Mouse (Mus musculus): ENCODE results near the gene Dpf2. TPM values are rescaled to one million over a fixed set of nuclear protein-coding genes. Genes with fewer than 3 reads are reported as not detected.
A peak's percentile ranks its signal among the peaks of the same experiment; 100 is the strongest.
"Not testable (repeated sequence)": the region's sequence is repeated elsewhere in the genome, so short reads cannot be mapped to it uniquely, and the experiment has no call there.

Dpf2 gene
- polyA plus RNA-seq, 1 experiment from 2014 or later, result 77.7 TPM

DNA sequence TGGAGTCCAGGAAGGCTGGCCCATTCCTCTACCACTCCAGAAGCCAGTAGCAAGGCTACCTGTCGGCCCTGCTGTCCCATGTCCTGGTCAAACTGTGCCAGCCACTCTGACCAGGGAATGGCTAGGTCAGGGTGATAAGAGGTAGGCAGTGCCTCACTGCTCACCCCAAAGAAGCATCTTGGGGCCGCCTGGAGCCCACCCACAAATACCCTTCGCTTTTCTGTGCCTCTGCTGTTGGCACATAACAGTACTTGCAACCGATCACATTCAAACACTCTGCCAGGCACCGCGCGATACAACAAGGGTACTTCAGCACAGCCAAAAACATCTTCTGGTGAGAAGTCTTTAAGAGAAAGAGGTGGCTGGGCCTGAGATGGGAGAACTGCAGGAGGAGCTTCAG is 20.5 kb downstream of the Dpf2 start:
- no peak for ATAC-seq
- TF ChIP-seq EP300 (IDR thresholded peaks at IDR 0.05) (no peak), CTCF (IDR thresholded peaks at IDR 0.05) (no peak)

DNA sequence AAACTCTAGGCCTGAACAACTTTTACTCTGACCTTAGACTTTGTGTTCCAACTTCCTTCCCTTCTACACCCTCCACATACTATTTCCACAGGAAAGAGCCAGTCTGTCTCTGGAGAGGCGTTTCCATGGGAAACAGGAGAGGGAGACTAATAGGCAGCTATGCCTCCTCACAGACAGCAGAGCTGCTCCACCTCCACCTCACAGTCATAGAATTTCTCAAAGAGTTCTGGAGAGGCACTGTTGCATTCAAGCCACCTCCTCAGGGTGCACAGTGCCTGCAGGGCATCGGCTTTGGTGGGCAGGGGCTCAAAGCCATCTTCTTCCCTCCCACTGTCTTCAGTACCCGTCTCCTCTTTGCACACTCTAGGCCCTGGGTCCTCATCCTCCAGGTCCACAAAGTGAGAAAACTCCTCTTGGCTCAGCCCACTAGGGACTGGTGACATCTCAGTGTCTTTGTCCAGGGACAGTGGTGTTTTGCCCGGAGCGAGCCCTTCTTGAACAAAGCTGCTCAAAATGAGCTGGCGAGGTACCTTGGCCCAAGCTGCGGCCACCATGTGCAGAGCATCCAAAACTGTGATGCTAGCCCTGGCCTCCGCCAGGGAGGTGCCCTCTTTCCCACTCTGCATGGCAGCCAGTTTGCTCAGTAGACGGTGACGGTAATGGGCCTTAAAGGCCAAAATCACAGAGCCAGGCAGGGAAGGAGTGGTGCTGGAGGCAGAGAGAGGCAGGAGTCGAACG is 21.1 kb downstream of the Dpf2 start:
- TF ChIP-seq EP300 (IDR thresholded peaks at IDR 0.05), result no peak
- TF ChIP-seq CTCF (IDR thresholded peaks at IDR 0.05), result no peak
- Histone ChIP-seq H3K4me1 (ENCODE audit: insufficient read depth, low read depth, low read length) (peaks cover 3% of the 10 kb centered on the region; the same call in 1 of the 2 replicates), H3K36me3 (ENCODE audit: insufficient read depth, low read length) (no peaks in the 10 kb centered on the region), H3K27ac (ENCODE audit: low read length) (no peak overlapping the region), H3K27me3 (replicated peaks; ENCODE audit: insufficient read depth, low read length) (no peaks in the 10 kb centered on the region), H3K9ac (replicated peaks; ENCODE audit: low read depth) (no peak overlapping the region), H3K4me2 (replicated peaks; ENCODE audit: low read depth, low read length) (no peak overlapping the region), H3K4me3 (ENCODE audit: low read depth, low read length) (no peak overlapping the region), H3K9me3 (ENCODE audit: low read length) (no peaks in the 10 kb centered on the region)
- DNase-seq (ENCODE audit: low spot score) (no peak), ATAC-seq (no peak)
- WGBS, result 91% methylated on average over 12 of the region's 12 CpGs

More for the DNA sequence above, 20.5 kb downstream of the Dpf2 start:
- Histone ChIP-seq H3K9me3 (ENCODE audit: low read length) (no peaks in the 10 kb centered on the region), H3K27me3 (replicated peaks; ENCODE audit: insufficient read depth, low read length) (no peaks in the 10 kb centered on the region), H3K4me3 (ENCODE audit: low read depth, low read length) (no peak overlapping the region), H3K9ac (replicated peaks; ENCODE audit: low read depth) (no peak overlapping the region), H3K4me2 (replicated peaks; ENCODE audit: low read depth, low read length) (no peak overlapping the region), H3K4me1 (ENCODE audit: insufficient read depth, low read depth, low read length) (peaks cover 3% of the 10 kb centered on the region; the same call in 1 of the 2 replicates), H3K36me3 (ENCODE audit: insufficient read depth, low read length) (no peaks in the 10 kb centered on the region), H3K27ac (ENCODE audit: low read length) (no peak overlapping the region)
- 91% methylated on average over 7 of the region's 7 CpGs for WGBS
- DNase-seq (ENCODE audit: low spot score), result no peak

DNA sequence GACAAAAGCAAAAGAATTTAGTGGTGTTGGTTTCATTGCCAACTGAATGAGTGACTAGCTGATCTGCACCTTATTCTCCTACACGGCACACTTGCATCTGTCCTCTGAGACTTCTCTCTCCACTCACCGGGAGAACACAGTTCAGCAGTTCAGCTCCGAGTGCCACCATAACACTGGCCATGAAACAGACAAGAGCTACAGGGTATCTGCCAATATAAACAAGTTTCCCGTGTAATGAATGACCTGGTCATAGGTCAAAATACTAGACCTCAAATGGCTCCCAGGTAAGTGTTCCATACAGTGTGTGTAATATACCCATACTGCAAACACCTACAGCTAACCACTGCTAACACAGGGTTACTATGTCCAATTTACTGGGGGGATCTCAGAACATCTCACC is 23.6 kb downstream of the Dpf2 start:
- WGBS, result 45% methylated on average over 4 of the region's 4 CpGs
- TF ChIP-seq CTCF (IDR thresholded peaks at IDR 0.05) (no peak), EP300 (IDR thresholded peaks at IDR 0.05) (no peak)

DNA sequence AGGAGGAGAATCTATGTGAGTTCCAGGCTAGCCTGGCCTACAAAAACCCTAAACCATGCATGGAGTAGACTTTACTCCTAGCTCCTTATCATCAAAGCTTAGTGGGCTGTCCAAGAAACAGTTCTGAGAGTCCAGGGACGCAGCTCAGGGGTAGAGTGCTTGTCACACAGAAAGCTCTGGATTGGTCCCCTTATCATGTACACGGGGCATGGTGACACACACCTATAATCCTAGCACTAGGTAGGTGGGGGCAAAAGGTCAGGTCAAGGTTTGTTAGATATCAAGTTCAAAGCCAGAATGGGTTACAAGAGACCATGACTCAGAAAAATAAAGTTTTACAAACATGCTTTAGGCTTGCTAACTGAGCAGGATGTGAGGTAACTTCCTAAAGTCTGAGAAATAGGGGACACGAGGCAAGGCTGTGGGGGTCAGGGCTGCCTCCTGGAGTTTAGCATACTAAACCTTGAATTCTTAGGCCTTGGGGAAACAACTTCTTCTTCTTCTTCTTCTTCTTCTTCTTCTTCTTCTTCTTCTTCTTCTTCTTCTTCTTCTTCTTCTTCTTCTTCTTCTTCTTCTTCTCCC is 25.5 kb downstream of the Dpf2 start:
- H3K4me2 ChIP-seq (replicated peaks; ENCODE audit: low read depth, low read length), result no peak overlapping the region
- no peaks in the 10 kb centered on the region for H3K4me1 ChIP-seq (ENCODE audit: insufficient read depth, low read depth, low read length)
- WGBS, result 59% methylated on average over 3 of the region's 3 CpGs
- no peaks in the 10 kb centered on the region for H3K27me3 ChIP-seq (replicated peaks; ENCODE audit: insufficient read depth, low read length)
- DNase-seq (ENCODE audit: low spot score) (no peak), ATAC-seq (no peak)
- H3K9me3 ChIP-seq (ENCODE audit: low read length), result no peaks in the 10 kb centered on the region
- H3K9ac ChIP-seq (replicated peaks; ENCODE audit: low read depth), result no peak overlapping the region
- TF ChIP-seq CTCF (IDR thresholded peaks at IDR 0.05) (no peak), EP300 (IDR thresholded peaks at IDR 0.05) (no peak)
- H3K27ac ChIP-seq (ENCODE audit: low read length), result no peak overlapping the region
- H3K4me3 ChIP-seq (ENCODE audit: low read depth, low read length), result no peak overlapping the region
- no peaks in the 10 kb centered on the region for H3K36me3 ChIP-seq (ENCODE audit: insufficient read depth, low read length)

More for the DNA sequence above, 23.6 kb downstream of the Dpf2 start:
- no peaks in the 10 kb centered on the region for H3K36me3 ChIP-seq (ENCODE audit: insufficient read depth, low read length)
- no peak overlapping the region for H3K9ac ChIP-seq (replicated peaks; ENCODE audit: low read depth)
- H3K4me1 ChIP-seq (ENCODE audit: insufficient read depth, low read depth, low read length), result no peaks in the 10 kb centered on the region
- H3K27ac ChIP-seq (ENCODE audit: low read length), result no peak overlapping the region
- no peak for ATAC-seq
- no peak for DNase-seq (ENCODE audit: low spot score)
- H3K4me2 ChIP-seq (replicated peaks; ENCODE audit: low read depth, low read length), result no peak overlapping the region
- no peaks in the 10 kb centered on the region for H3K9me3 ChIP-seq (ENCODE audit: low read length)
- no peaks in the 10 kb centered on the region for H3K27me3 ChIP-seq (replicated peaks; ENCODE audit: insufficient read depth, low read length)
- no peak overlapping the region for H3K4me3 ChIP-seq (ENCODE audit: low read depth, low read length)

DNA sequence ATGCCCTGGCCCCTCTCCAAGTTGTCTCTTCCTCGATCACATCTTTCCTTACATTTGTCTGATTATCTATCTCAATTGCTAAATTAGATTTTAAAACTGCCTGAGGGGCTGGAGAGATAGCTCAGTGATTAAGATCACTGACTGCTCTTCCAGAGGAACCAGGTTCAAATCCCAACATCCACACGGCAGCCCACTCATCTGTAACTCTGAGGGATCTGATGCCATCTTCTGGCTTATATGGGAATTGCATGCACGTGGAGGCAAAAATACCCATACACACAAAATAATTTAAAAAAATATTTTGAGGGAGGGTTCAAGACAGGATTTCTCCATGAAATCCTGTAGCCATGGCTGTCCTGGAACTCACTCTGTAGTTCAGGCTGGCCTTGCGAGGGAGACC is 27.0 kb downstream of the Dpf2 start:
- Histone ChIP-seq H3K36me3 (ENCODE audit: insufficient read depth, low read length) (no peaks in the 10 kb centered on the region), H3K9ac (replicated peaks; ENCODE audit: low read depth) (no peak overlapping the region), H3K4me1 (ENCODE audit: insufficient read depth, low read depth, low read length) (no peaks in the 10 kb centered on the region), H3K27me3 (replicated peaks; ENCODE audit: insufficient read depth, low read length) (no peaks in the 10 kb centered on the region), H3K4me3 (ENCODE audit: low read depth, low read length) (no peak overlapping the region), H3K9me3 (ENCODE audit: low read length) (no peaks in the 10 kb centered on the region), H3K4me2 (replicated peaks; ENCODE audit: low read depth, low read length) (no peak overlapping the region), H3K27ac (ENCODE audit: low read length) (no peak overlapping the region)
- no peak for ATAC-seq
- TF ChIP-seq CTCF (IDR thresholded peaks at IDR 0.05) (peak; percentile 72), EP300 (IDR thresholded peaks at IDR 0.05) (no peak)
- peak; percentile 52 for DNase-seq (ENCODE audit: low spot score)
- WGBS, result 63% methylated on average over 4 of the region's 4 CpGs

DNA sequence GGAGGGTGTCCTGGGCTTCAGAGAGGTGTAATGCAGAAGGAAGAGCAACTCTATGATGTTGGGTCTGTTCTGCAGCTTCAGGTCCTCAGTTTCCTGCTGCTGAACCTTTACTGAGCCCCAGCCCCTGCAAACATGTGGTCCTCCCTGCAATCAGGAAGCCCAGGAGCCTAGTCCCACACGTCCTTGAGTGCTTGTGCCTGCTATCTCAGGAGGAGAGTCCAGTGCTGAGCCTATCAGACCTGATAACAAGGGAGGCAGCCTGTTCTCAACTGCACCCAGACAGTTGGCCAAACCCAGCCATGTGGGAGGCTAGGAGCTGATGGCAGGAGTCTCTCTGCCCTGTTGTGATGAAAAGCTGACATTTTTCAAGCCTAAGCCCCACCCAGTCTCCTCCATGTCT is 28.9 kb downstream of the Dpf2 start:
- no peak overlapping the region for H3K9ac ChIP-seq (replicated peaks; ENCODE audit: low read depth)
- ATAC-seq (no peak), DNase-seq (ENCODE audit: low spot score) (no peak)
- H3K4me2 ChIP-seq (replicated peaks; ENCODE audit: low read depth, low read length), result no peak overlapping the region
- no peaks in the 10 kb centered on the region for H3K9me3 ChIP-seq (ENCODE audit: low read length)
- no peaks in the 10 kb centered on the region for H3K36me3 ChIP-seq (ENCODE audit: insufficient read depth, low read length)
- H3K4me3 ChIP-seq (ENCODE audit: low read depth, low read length), result no peak overlapping the region
- TF ChIP-seq EP300 (IDR thresholded peaks at IDR 0.05), result no peak
- no peak for TF ChIP-seq CTCF (IDR thresholded peaks at IDR 0.05)
- 32% methylated on average over 1 of the region's 1 CpGs for WGBS
- no peak overlapping the region for H3K27ac ChIP-seq (ENCODE audit: low read length)
- H3K27me3 ChIP-seq (replicated peaks; ENCODE audit: insufficient read depth, low read length), result no peaks in the 10 kb centered on the region
- no peaks in the 10 kb centered on the region for H3K4me1 ChIP-seq (ENCODE audit: insufficient read depth, low read depth, low read length)

DNA sequence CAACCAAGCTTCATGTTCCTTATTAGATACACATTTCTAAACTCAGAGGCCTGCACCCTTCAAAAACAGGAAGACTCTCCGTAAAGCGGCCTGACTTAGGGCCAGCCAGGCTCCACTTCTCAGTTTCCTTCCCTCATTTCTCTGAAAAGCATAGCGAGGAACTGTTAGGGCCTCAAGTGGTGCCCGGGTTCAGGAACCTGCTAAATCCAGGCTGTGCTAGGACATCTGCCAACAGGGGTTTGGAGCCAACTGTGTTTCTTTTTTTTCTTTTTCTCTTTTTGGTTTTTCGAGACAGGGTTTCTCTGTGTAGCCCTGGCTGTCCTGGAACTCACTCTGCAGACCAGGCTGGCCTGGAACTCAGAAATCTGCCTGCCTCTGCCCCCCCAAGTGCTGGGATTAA is 30.7 kb downstream of the Dpf2 start:
- not testable (repeated sequence) for H3K4me1 ChIP-seq (ENCODE audit: insufficient read depth, low read depth, low read length); H3K9me3 ChIP-seq (ENCODE audit: low read length); H3K36me3 ChIP-seq (ENCODE audit: insufficient read depth, low read length); H3K27ac ChIP-seq (ENCODE audit: low read length); H3K27me3 ChIP-seq (replicated peaks; ENCODE audit: insufficient read depth, low read length); DNase-seq (ENCODE audit: low spot score); ATAC-seq; H3K4me2 ChIP-seq (replicated peaks; ENCODE audit: low read depth, low read length); H3K9ac ChIP-seq (replicated peaks; ENCODE audit: low read depth); H3K4me3 ChIP-seq (ENCODE audit: low read depth, low read length)
- 53% methylated on average over 5 of the region's 5 CpGs for WGBS

Measured in lung, postnatal 0 days (tissue).